Mouse (Mus musculus): ENCODE measurements at regions not wholly inside any gene's neighbourhood (a gene's known extent, or its start where the extent isn't known, plus 50 kb on each side); places are given as distances from the start of the nearest gene placed in this dataset.

DNA sequence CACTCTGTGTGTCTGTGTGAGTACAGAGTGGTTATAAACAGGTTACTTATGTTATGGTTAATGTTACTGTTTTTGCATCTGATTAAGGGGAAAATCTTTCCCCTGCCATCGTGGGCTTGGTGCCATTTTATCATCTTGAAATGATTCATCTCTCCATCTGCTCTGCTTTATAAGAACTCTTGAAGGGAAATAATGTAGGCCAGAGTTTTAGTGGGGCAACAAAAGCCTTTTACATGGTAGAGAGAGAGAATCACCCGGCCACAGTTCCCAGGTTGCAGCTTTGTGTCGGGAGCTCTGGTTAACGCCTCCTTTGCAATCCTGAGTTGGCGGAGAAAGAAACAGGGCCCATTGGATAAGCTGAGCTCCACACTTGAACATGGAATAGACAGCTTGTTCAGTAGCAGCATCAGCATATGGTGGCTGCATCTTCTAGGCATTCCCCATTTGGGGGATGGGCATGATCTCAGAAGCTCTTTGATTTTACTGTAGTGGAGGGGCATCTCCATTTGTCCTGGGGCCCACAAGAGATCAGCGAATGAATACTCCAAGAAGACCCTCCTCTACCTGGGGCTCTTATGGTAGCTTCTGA, 230.0 kb upstream of the Gm15217 start:
- no peaks in the 10 kb centered on the region for H3K27me3 ChIP-seq
- H3K27ac ChIP-seq (replicated peaks), result no peak overlapping the region
- no peak overlapping the region for H3K4me2 ChIP-seq
- no peak overlapping the region for H3K9ac ChIP-seq
- 0 out of 2 replicates have a peak, but pooled peaks cover 6% of the 10 kb centered on the region for H3K4me1 ChIP-seq (replicated peaks)
- no peak for ATAC-seq (ENCODE audit: low read depth)
- H3K9me3 ChIP-seq, result no peaks in the 10 kb centered on the region
- H3K36me3 ChIP-seq, result no peaks in the 10 kb centered on the region
- 75% methylated on average over 6 of the region's 6 CpGs for WGBS
- H3K4me3 ChIP-seq, result no peak overlapping the region

GRCm38 (mm10) chr14:46158741-46159140, 220.5 kb upstream of the Gm15217 start:
- no peaks in the 10 kb centered on the region for H3K27me3 ChIP-seq
- H3K27ac ChIP-seq (replicated peaks), result no peak overlapping the region
- no peak for ATAC-seq (ENCODE audit: low read depth)
- H3K4me3 ChIP-seq, result no peak overlapping the region
- no peaks in the 10 kb centered on the region for H3K4me1 ChIP-seq (replicated peaks)
- no peaks in the 10 kb centered on the region for H3K9me3 ChIP-seq
- no peak overlapping the region for H3K9ac ChIP-seq
- whole genome bisulfite sequencing, result 69% methylated on average over 2 of the region's 2 CpGs
- H3K4me2 ChIP-seq, result no peak overlapping the region
- no peaks in the 10 kb centered on the region for H3K36me3 ChIP-seq

- H3K4me1 ChIP-seq (replicated peaks), result no peaks in the 10 kb centered on the region
- no peak overlapping the region for H3K9ac ChIP-seq
- no peak for ATAC-seq (ENCODE audit: low read depth)
- H3K4me2 ChIP-seq, result no peak overlapping the region
- H3K9me3 ChIP-seq, result no peaks in the 10 kb centered on the region
- no peak overlapping the region for H3K4me3 ChIP-seq
- no peak overlapping the region for H3K27ac ChIP-seq (replicated peaks)
- H3K36me3 ChIP-seq, result no peaks in the 10 kb centered on the region
- 55% methylated on average over 9 of the region's 9 CpGs for WGBS
- H3K27me3 ChIP-seq, result peaks cover 18% of the 10 kb centered on the region
These were observed 206.9 kb upstream of the Gm15217 start for GRCm38 (mm10) chr14:46172181-46172874.

DNA sequence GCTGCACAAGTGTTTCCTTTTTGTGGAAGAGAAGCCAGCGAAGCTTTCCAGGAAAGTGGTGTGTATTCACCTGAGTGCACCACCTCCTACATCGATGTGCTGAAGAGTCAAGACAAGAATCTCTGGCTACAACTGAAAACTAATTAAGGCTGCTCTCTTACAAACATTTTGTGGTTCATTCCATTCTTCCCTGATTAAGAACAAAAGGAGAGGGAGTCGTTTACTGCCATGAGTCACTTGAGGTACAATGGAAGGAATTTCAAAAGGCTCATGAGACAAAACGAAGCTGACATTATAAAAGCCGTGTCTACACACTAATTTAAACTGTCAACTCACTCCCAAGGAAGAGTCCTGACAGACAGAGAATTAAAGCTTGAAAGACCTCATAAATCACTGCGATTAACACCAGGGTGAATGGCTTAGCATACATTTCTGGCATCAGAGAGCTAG, 206.3 kb upstream of the Gm15217 start:
- H3K27me3 ChIP-seq, result peaks cover 18% of the 10 kb centered on the region
- H3K4me2 ChIP-seq, result no peak overlapping the region
- no peak overlapping the region for H3K9ac ChIP-seq
- H3K4me1 ChIP-seq (replicated peaks), result no peaks in the 10 kb centered on the region
- no peak for ATAC-seq (ENCODE audit: low read depth)
- no peaks in the 10 kb centered on the region for H3K36me3 ChIP-seq
- no peak overlapping the region for H3K27ac ChIP-seq (replicated peaks)
- H3K4me3 ChIP-seq, result no peak overlapping the region
- no peaks in the 10 kb centered on the region for H3K9me3 ChIP-seq
- 7% methylated on average over 6 of the region's 6 CpGs for WGBS

- Histone ChIP-seq H3K4me1 (replicated peaks) (no peaks in the 10 kb centered on the region), H3K9ac (no peak overlapping the region), H3K4me2 (no peak overlapping the region), H3K9me3 (no peaks in the 10 kb centered on the region), H3K27me3 (peaks cover 18% of the 10 kb centered on the region), H3K4me3 (no peak overlapping the region), H3K27ac (replicated peaks) (no peak overlapping the region), H3K36me3 (no peaks in the 10 kb centered on the region)
- ATAC-seq (ENCODE audit: low read depth), result no peak
- WGBS, result 56% methylated on average over 5 of the region's 5 CpGs
These were observed 204.8 kb upstream of the Gm15217 start for GRCm38 (mm10) chr14:46174386-46174785.

- no peak overlapping the region for H3K4me3 ChIP-seq
- 86% methylated on average over 15 of the region's 15 CpGs for WGBS
- no peaks in the 10 kb centered on the region for H3K36me3 ChIP-seq
- no peaks in the 10 kb centered on the region for H3K4me1 ChIP-seq (replicated peaks)
- no peak overlapping the region for H3K9ac ChIP-seq
- no peak overlapping the region for H3K4me2 ChIP-seq
- no peak overlapping the region for H3K27ac ChIP-seq (replicated peaks)
- peaks cover 18% of the 10 kb centered on the region for H3K27me3 ChIP-seq
- no peaks in the 10 kb centered on the region for H3K9me3 ChIP-seq
- no peak for ATAC-seq (ENCODE audit: low read depth)
These were observed 203.7 kb upstream of the Gm15217 start for GRCm38 (mm10) chr14:46175291-46176216.

DNA sequence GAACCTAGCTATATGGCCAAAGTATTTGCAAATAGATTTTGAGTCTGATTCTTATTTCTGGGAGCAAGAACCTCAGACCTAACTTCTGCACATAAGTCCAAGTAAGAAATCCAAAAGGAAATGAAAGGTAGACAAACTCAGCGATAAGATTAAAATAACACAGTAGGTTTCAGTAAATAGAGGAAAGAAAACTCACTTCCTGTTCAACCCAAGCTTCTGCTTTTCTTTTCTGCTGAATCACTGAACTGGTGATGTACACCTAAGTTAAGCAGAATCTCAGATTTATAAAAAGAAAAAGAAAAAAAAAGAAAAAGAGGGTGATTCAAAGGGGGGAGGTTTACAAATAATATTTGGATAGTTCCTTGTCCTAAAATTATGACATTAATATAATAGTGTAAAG, 200.2 kb upstream of the Gm15217 start:
- Histone ChIP-seq H3K27me3 (peaks cover 6% of the 10 kb centered on the region; the same call in 1 of the 2 replicates), H3K4me2 (no peak overlapping the region), H3K9me3 (no peaks in the 10 kb centered on the region), H3K4me3 (no peak overlapping the region), H3K4me1 (replicated peaks) (no peaks in the 10 kb centered on the region), H3K27ac (replicated peaks) (no peak overlapping the region), H3K9ac (no peak overlapping the region), H3K36me3 (no peaks in the 10 kb centered on the region)
- 97% methylated on average over 1 of the region's 1 CpGs for WGBS
- ATAC-seq (ENCODE audit: low read depth), result no peak

- Histone ChIP-seq H3K4me1 (replicated peaks) (no peaks in the 10 kb centered on the region), H3K27ac (replicated peaks) (no peak overlapping the region), H3K4me2 (no peak overlapping the region), H3K9me3 (no peaks in the 10 kb centered on the region), H3K4me3 (no peak overlapping the region), H3K27me3 (no peaks in the 10 kb centered on the region), H3K36me3 (no peaks in the 10 kb centered on the region), H3K9ac (no peak overlapping the region)
- ATAC-seq (ENCODE audit: low read depth), result no peak
- 88% methylated on average over 8 of the region's 8 CpGs for WGBS
These were observed 187.4 kb upstream of the Gm15217 start for GRCm38 (mm10) chr14:46191639-46192399.

- Histone ChIP-seq H3K9ac (no peak overlapping the region), H3K9me3 (no peaks in the 10 kb centered on the region), H3K4me2 (no peak overlapping the region), H3K27me3 (no peaks in the 10 kb centered on the region), H3K36me3 (no peaks in the 10 kb centered on the region), H3K4me3 (no peak overlapping the region), H3K27ac (replicated peaks) (no peak overlapping the region), H3K4me1 (replicated peaks) (no peaks in the 10 kb centered on the region)
- WGBS, result 90% methylated on average over 4 of the region's 4 CpGs
- ATAC-seq (ENCODE audit: low read depth), result no peak
These were observed 185.6 kb upstream of the Gm15217 start for GRCm38 (mm10) chr14:46193577-46193976.

DNA sequence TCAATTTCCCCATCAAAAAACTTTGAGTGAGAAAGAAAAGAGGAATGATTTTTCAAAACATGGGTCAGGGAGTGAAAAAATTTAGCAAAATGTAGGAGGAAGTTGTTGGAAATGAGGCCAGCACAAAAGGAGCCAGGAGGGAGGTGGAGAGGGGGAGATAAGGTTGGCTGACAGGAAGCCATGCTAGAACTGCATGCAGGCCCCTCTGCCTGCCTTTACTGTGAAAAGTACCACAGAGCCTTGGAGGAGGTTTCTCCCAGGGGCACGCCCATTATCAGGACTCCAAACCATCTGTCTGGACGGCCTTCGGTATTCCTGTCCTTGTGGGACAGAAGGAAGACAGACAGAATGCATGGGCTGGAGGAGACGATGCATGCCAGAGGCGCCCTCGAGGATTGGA, 183.3 kb upstream of the Gm15217 start:
- no peaks in the 10 kb centered on the region for H3K9me3 ChIP-seq
- 78% methylated on average over 6 of the region's 6 CpGs for WGBS
- no peaks in the 10 kb centered on the region for H3K4me1 ChIP-seq (replicated peaks)
- H3K36me3 ChIP-seq, result no peaks in the 10 kb centered on the region
- no peaks in the 10 kb centered on the region for H3K27me3 ChIP-seq
- H3K4me2 ChIP-seq, result no peak overlapping the region
- H3K4me3 ChIP-seq, result no peak overlapping the region
- ATAC-seq (ENCODE audit: low read depth), result no peak
- no peak overlapping the region for H3K27ac ChIP-seq (replicated peaks)
- H3K9ac ChIP-seq, result no peak overlapping the region

GRCm38 (mm10) chr14:46202818-46203217, 176.4 kb upstream of the Gm15217 start:
- Histone ChIP-seq H3K27me3 (no peaks in the 10 kb centered on the region), H3K9ac (no peak overlapping the region), H3K4me2 (no peak overlapping the region), H3K4me3 (no peak overlapping the region), H3K9me3 (0 out of 2 replicates have a peak, but pooled peaks cover 2% of the 10 kb centered on the region), H3K4me1 (replicated peaks) (no peaks in the 10 kb centered on the region), H3K36me3 (no peaks in the 10 kb centered on the region), H3K27ac (replicated peaks) (no peak overlapping the region)
- 84% methylated on average over 4 of the region's 4 CpGs for WGBS
- no peak for ATAC-seq (ENCODE audit: low read depth)

Data from neural tube, embryonic 13.5 days (tissue).